Mouse (Mus musculus) adrenal gland, postnatal 10 days (tissue): ENCODE measurements around the gene Ptprg. TPM values are rescaled to one million over a fixed set of nuclear protein-coding genes. Genes with fewer than 3 reads are reported as not detected.
A peak's percentile ranks its signal among the peaks of the same experiment; 100 is the strongest.

ENCODE experiments used
- DNase-seq: peaks from one replicate; pipeline ENCODE4 v3.0.0; 2021; ENCODE audit warnings: mixed read lengths
- total RNA-seq, 2 experiments: library from RNA; stranded (reverse); gene quantifications; 2 replicates each; pipeline ENCODE4 v1.2.3; 2021

Gene Ptprg
- total RNA-seq, 2 experiments from 2014 or later, result 89.9 to 96.8 TPM

- DNase-seq, result no peak
Observed at GRCm38 (mm10) chr14:12102389-12103325, 549.3 kb downstream of the Ptprg start.

GRCm38 (mm10) chr14:12104297-12105155 lies 551.2 kb downstream of the Ptprg start:
- peak; percentile 11 for DNase-seq

GRCm38 (mm10) chr14:12105156-12105430 lies 551.8 kb downstream of the Ptprg start:
- DNase-seq, result peak; percentile 44

- no peak for DNase-seq
Observed at GRCm38 (mm10) chr14:12105593-12105992, 552.3 kb downstream of the Ptprg start.

- no peak for DNase-seq
Observed at GRCm38 (mm10) chr14:12107459-12107858, 554.1 kb downstream of the Ptprg start.

- DNase-seq, result no peak
Observed at GRCm38 (mm10) chr14:12107991-12108390, 554.7 kb downstream of the Ptprg start.

- DNase-seq, result peak; percentile 79
Observed at GRCm38 (mm10) chr14:12112548-12113011, 559.2 kb downstream of the Ptprg start.

- no peak for DNase-seq
Observed at GRCm38 (mm10) chr14:12113326-12113725, 560.0 kb downstream of the Ptprg start.

GRCm38 (mm10) chr14:12114016-12114415 lies 560.7 kb downstream of the Ptprg start:
- no peak for DNase-seq

GRCm38 (mm10) chr14:12119260-12119659 lies 565.9 kb downstream of the Ptprg start:
- no peak for DNase-seq

- DNase-seq, result no peak
Observed at GRCm38 (mm10) chr14:12121906-12122305, 568.6 kb downstream of the Ptprg start.

GRCm38 (mm10) chr14:12124682-12125081 lies 571.4 kb downstream of the Ptprg start:
- DNase-seq, result no peak

GRCm38 (mm10) chr14:12127951-12128350 lies 574.6 kb downstream of the Ptprg start:
- no peak for DNase-seq

- DNase-seq, result peak; percentile 8
Observed at GRCm38 (mm10) chr14:12132046-12132615, 578.8 kb downstream of the Ptprg start.

GRCm38 (mm10) chr14:12133163-12133562 lies 579.8 kb downstream of the Ptprg start:
- DNase-seq, result no peak

- no peak for DNase-seq
Observed at GRCm38 (mm10) chr14:12134504-12134903, 581.2 kb downstream of the Ptprg start.

- DNase-seq, result peak; percentile 3
Observed at GRCm38 (mm10) chr14:12136536-12136935, 583.2 kb downstream of the Ptprg start.

GRCm38 (mm10) chr14:12139643-12140481 lies 586.5 kb downstream of the Ptprg start:
- DNase-seq, result peak; percentile 43

GRCm38 (mm10) chr14:12143941-12144485 lies 590.7 kb downstream of the Ptprg start:
- no peak for DNase-seq

GRCm38 (mm10) chr14:12145919-12146318 lies 592.6 kb downstream of the Ptprg start:
- no peak for DNase-seq

GRCm38 (mm10) chr14:12149529-12149928 lies 596.2 kb downstream of the Ptprg start:
- DNase-seq, result no peak
